Mouse (Mus musculus) testis, adult 2 months (tissue): ENCODE results near the gene Tia1.

Experiments used
- CTCF ChIP-seq: fragments of 200-500 bp; IDR thresholded peaks from 2 replicates; pipeline ENCODE4 v1.5.1; 2012; ENCODE audit warnings: low read depth, mild to moderate bottlenecking, inconsistent platforms, low read length, moderate library complexity; ENCODE audit not compliant: control insufficient read depth, insufficient read depth, insufficient replicate concordance
- POLR2A ChIP-seq: fragments of 200-500 bp; IDR thresholded peaks from 2 replicates; pipeline ENCODE4 v1.6.1; 2012; ENCODE audit warnings: low read depth, mild to moderate bottlenecking, inconsistent platforms, low read length, moderate library complexity; ENCODE audit not compliant: control insufficient read depth

- TF ChIP-seq CTCF = no peak
- no peak for TF ChIP-seq POLR2A
Observed at GRCm38 (mm10) chr6:86388461-86388860, 15.6 kb upstream of the Tia1 start.
